Mouse (Mus musculus) liver, embryonic 12.5 days (tissue): ENCODE data around the gene Mylk4. TPM values are rescaled to one million over a fixed set of nuclear protein-coding genes. Genes with fewer than 3 reads are reported as not detected.

Experiments used
- ATAC-seq: fragments of 200-750 bp; cut with Nextera tagmentation; 2 replicates; pipeline ENCODE4 v1.8.0; 2017; ENCODE audit warnings: moderate number of reproducible peaks, mild to moderate bottlenecking, moderate library complexity
- H3K27ac ChIP-seq: fragments of 300-500 bp; sonication (generic); 2 replicates; pipeline ENCODE4 v1.5.1; 2016; ENCODE audit warnings: mild to moderate bottlenecking
- H3K27me3 ChIP-seq: fragments of 300-500 bp; sonication (generic); replicated peaks from 2 replicates; pipeline ENCODE4 v1.6.1; 2016; ENCODE audit warnings: mild to moderate bottlenecking, moderate library complexity
- H3K36me3 ChIP-seq: fragments of 300-500 bp; sonication (generic); 2 replicates; pipeline ENCODE4 v1.6.1; 2016; ENCODE audit warnings: mild to moderate bottlenecking, moderate library complexity
- H3K4me1 ChIP-seq: fragments of 300-500 bp; sonication (generic); 2 replicates; pipeline ENCODE4 v1.6.1; 2016
- H3K4me2 ChIP-seq: fragments of 300-500 bp; sonication (generic); 2 replicates; pipeline ENCODE4 v1.6.1; 2016; ENCODE audit warnings: mild to moderate bottlenecking, moderate library complexity
- H3K4me3 ChIP-seq: fragments of 300-500 bp; sonication (generic); 2 replicates; pipeline ENCODE4 v1.5.1; 2016; ENCODE audit warnings: mild to moderate bottlenecking, moderate library complexity
- H3K9ac ChIP-seq: fragments of 300-500 bp; sonication (generic); 2 replicates; pipeline ENCODE4 v1.6.1; 2016; ENCODE audit warnings: mild to moderate bottlenecking, moderate library complexity
- H3K9me3 ChIP-seq: fragments of 300-500 bp; sonication (generic); replicated peaks from 2 replicates; pipeline ENCODE4 v1.6.1; 2016; ENCODE audit warnings: mild to moderate bottlenecking, moderate library complexity
- WGBS: fragments of 180-500 bp; shearing (Covaris S2); methylation state at CpG from one replicate; pipeline ENCODE4 v1.1.7; 2016; ENCODE audit not compliant: insufficient replicate concordance; 5-methylcytosine and 5-hydroxymethylcytosine counted together
- polyA plus RNA-seq: library from polyadenylated mRNA; unstranded; fragments of >200 nt; fragmentation: Nextera tagmentation; extraction: Ambion mirVana; gene quantifications from 2 replicates; pipeline ENCODE4 v1.2.1, GENCODE M21; 2016

The Mylk4 gene
- polyA plus RNA-seq, 1 experiment from 2014 or later = 0.05 TPM

DNA sequence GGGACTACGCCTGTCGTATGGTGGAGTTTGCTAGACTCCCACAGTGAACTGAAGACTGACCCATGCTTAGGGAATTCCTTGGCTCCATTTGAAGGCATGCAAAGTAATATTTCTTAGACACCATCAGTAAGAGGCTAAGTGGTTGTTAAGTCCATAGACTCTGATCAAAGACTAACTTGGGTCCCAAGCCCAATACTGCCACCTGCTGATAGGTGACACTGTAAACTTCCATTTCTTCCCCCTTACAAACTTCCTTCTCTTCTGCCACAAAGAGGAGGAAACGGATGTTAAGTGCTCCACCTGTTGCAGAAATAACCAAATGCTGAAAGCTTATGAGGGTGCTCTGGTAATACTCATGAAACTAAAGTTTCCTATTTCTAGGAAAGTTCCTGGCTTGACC lies 121.7 kb downstream of the Mylk4 start:
- whole genome bisulfite sequencing = 63% methylated on average over 3 of the region's 3 CpGs
- Histone ChIP-seq H3K4me1 (no peaks in the 10 kb centered on the region), H3K27me3 (no peaks in the 10 kb centered on the region), H3K36me3 (no peaks in the 10 kb centered on the region), H3K27ac (no peak overlapping the region), H3K9me3 (no peaks in the 10 kb centered on the region), H3K9ac (no peak overlapping the region), H3K4me3 (no peak overlapping the region), H3K4me2 (no peak overlapping the region)
- ATAC-seq = no peak

- no peak for ATAC-seq
- no peak overlapping the region for H3K4me2 ChIP-seq
- WGBS = 24% methylated on average over 4 of the region's 4 CpGs
- no peak overlapping the region for H3K9ac ChIP-seq
- H3K27ac ChIP-seq = no peak overlapping the region
- H3K9me3 ChIP-seq = no peaks in the 10 kb centered on the region
- H3K36me3 ChIP-seq = no peaks in the 10 kb centered on the region
- H3K27me3 ChIP-seq = no peaks in the 10 kb centered on the region
- H3K4me1 ChIP-seq = no peaks in the 10 kb centered on the region
- H3K4me3 ChIP-seq = no peak overlapping the region
Measured at GRCm38 (mm10) chr13:32660294-32660693, 123.5 kb downstream of the Mylk4 start.

GRCm38 (mm10) chr13:32659271-32659670 lies 124.5 kb downstream of the Mylk4 start:
- H3K27ac ChIP-seq = no peak overlapping the region
- no peak overlapping the region for H3K4me2 ChIP-seq
- H3K9ac ChIP-seq = no peak overlapping the region
- no peak overlapping the region for H3K4me3 ChIP-seq
- ATAC-seq = no peak
- 73% methylated on average over 5 of the region's 5 CpGs for WGBS
- H3K27me3 ChIP-seq = no peaks in the 10 kb centered on the region
- H3K36me3 ChIP-seq = no peaks in the 10 kb centered on the region
- H3K4me1 ChIP-seq = no peaks in the 10 kb centered on the region
- no peaks in the 10 kb centered on the region for H3K9me3 ChIP-seq

DNA sequence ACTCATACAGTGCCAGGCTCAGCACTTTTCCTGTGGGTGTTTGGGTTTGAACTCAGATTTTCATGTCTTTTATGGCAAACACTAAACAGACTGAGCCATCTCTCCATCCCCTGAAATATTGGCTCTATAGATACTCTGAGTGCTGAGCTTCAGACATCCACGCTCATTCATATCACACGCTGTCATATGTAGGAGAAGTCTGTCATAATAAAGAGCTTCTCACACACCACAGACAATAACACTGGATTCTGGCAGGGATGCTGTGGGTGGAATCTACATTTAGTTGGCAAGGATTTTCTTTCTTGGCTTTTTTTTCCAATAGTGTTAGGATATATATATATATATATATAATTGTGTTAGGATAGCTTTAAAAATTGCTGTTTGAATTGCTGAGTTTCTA lies 126.2 kb downstream of the Mylk4 start:
- H3K4me2 ChIP-seq = no peak overlapping the region
- no peak for ATAC-seq
- no peaks in the 10 kb centered on the region for H3K9me3 ChIP-seq
- no peaks in the 10 kb centered on the region for H3K36me3 ChIP-seq
- WGBS = 93% methylated on average over 2 of the region's 2 CpGs
- H3K4me3 ChIP-seq = no peak overlapping the region
- no peak overlapping the region for H3K27ac ChIP-seq
- H3K9ac ChIP-seq = no peak overlapping the region
- no peaks in the 10 kb centered on the region for H3K27me3 ChIP-seq
- no peaks in the 10 kb centered on the region for H3K4me1 ChIP-seq

Other genes with a start within 250 kb of the Mylk4 start
- gene Wrnip1, start 18.1 kb upstream of the Mylk4 start, polyA plus RNA-seq = 27.2 and 29.1 TPM in 2 replicates
- gene D930007J09Rik, start 18.9 kb upstream of the Mylk4 start, polyA plus RNA-seq = not detected in 2 replicates
- 10.5 and 11.7 TPM in 2 replicates for gene Serpinb1a, start 67.2 kb upstream of the Mylk4 start, polyA plus RNA-seq
- 0.10 TPM in 1 of 2 replicates, not detected in the other for gene Serpinb1c, start 114.3 kb upstream of the Mylk4 start, polyA plus RNA-seq
- 4.2 and 5.2 TPM in 2 replicates for gene Serpinb6b, start 181.3 kb upstream of the Mylk4 start, polyA plus RNA-seq
- gene Serpinb9, start 219.3 kb upstream of the Mylk4 start, polyA plus RNA-seq = 2.1 and 2.4 TPM in 2 replicates
- not detected in 2 replicates for gene Serpinb9b, start 243.5 kb upstream of the Mylk4 start, polyA plus RNA-seq